Comparison of ENCODE assay signal across 9 mouse cellular contexts in genomic region chr6:136857186-136857872, GRCm38 (mm10). TPM values are rescaled to one million over a fixed set of nuclear protein-coding genes. Genes with fewer than 3 reads are reported as not detected.
DNase-seq lines count a peak whose midpoint lies in the region; ATAC-seq and TF ChIP-seq lines count a peak whose summit lies in the region.
"Had no signal": no experiment of that assay in that cellular context is flagged by ENCODE, and none has a peak within 500 bp of the region (broad histone marks: within the 10 kb centered on the region; RNA-seq: fewer than 3 reads in every experiment).

TSS of gene Art4 (minus strand) at chr6:136857733.

- no peaks in the 10 kb centered on the region for H3K27me3 ChIP-seq in lung, embryonic 14.5 days (ENCODE audit: insufficient read depth, low read length)
- H3K27me3 ChIP-seq in embryonic facial prominence, embryonic 14.5 days (replicated peaks; ENCODE audit: control insufficient read depth, insufficient read depth, low read length) = no peaks in the 10 kb centered on the region
- H3K27me3 ChIP-seq in intestine, embryonic 16.5 days (replicated peaks; ENCODE audit: control insufficient read depth, insufficient read depth, low read length) = no peaks in the 10 kb centered on the region
- no peaks in the 10 kb centered on the region for H3K27me3 ChIP-seq in midbrain, postnatal 0 days (ENCODE audit: insufficient read depth, low read length)
- no peaks in the 10 kb centered on the region for H3K27me3 ChIP-seq in midbrain, embryonic 13.5 days
- H3K27me3 ChIP-seq: Patski had no signal

- H3K27ac ChIP-seq in lung, embryonic 14.5 days (ENCODE audit: low read depth) = peak within 1 kb of the TSS; percentile 96
- peak within 1 kb of the TSS; percentile 11 for H3K27ac ChIP-seq in embryonic facial prominence, embryonic 14.5 days (replicated peaks; ENCODE audit: low read depth, low read length)
- peak within 1 kb of the TSS; percentile 74 for H3K27ac ChIP-seq in intestine, embryonic 16.5 days (ENCODE audit: low read length)
- H3K27ac ChIP-seq in midbrain, postnatal 0 days (ENCODE audit: low read depth, low read length) = no peak within 1 kb of the TSS
- H3K27ac ChIP-seq in midbrain, embryonic 13.5 days = no peak within 1 kb of the TSS

- peak; percentile 41 for ATAC-seq in lung, embryonic 14.5 days (ENCODE audit: insufficient read depth)
- ATAC-seq in embryonic facial prominence, embryonic 14.5 days (ENCODE audit: low read depth) = peak; percentile 23
- peak; percentile 86 for ATAC-seq in intestine, embryonic 16.5 days
- ATAC-seq in midbrain, postnatal 0 days (ENCODE audit: low FRiP score) = no peak
- no peak for ATAC-seq in midbrain, embryonic 13.5 days
- ATAC-seq: Patski had no signal

- H3K4me3 ChIP-seq in lung, embryonic 14.5 days (ENCODE audit: low read depth, low read length) = peak within 1 kb of the TSS; percentile 25
- peak within 1 kb of the TSS; percentile 12; the same call in 1 of the 2 replicates for H3K4me3 ChIP-seq in embryonic facial prominence, embryonic 14.5 days (ENCODE audit: low read depth, low read length)
- peak within 1 kb of the TSS; percentile 4; the same call in 1 of the 2 replicates for H3K4me3 ChIP-seq in intestine, embryonic 16.5 days (ENCODE audit: low read length)
- no peak within 1 kb of the TSS for H3K4me3 ChIP-seq in midbrain, postnatal 0 days (ENCODE audit: low read depth, low read length)
- no peak within 1 kb of the TSS for H3K4me3 ChIP-seq in midbrain, embryonic 13.5 days (replicated peaks)

- no peaks in the 10 kb centered on the region for H3K36me3 ChIP-seq in lung, embryonic 14.5 days (ENCODE audit: insufficient read depth)
- H3K36me3 ChIP-seq in embryonic facial prominence, embryonic 14.5 days (ENCODE audit: control insufficient read depth, insufficient read depth, low read length) = no peaks in the 10 kb centered on the region
- no peaks in the 10 kb centered on the region for H3K36me3 ChIP-seq in intestine, embryonic 16.5 days (ENCODE audit: control insufficient read depth, insufficient read depth, low read length)
- no peaks in the 10 kb centered on the region for H3K36me3 ChIP-seq in midbrain, postnatal 0 days (ENCODE audit: insufficient read depth, low read length)
- no peaks in the 10 kb centered on the region for H3K36me3 ChIP-seq in midbrain, embryonic 13.5 days

- WGBS in lung, embryonic 14.5 days = 15% methylated on average over 18 of the region's 18 CpGs
- WGBS in embryonic facial prominence, embryonic 14.5 days = 52% methylated on average over 18 of the region's 18 CpGs
- 49% methylated on average over 18 of the region's 18 CpGs for WGBS in intestine, embryonic 16.5 days
- 70% methylated on average over 18 of the region's 18 CpGs for WGBS in midbrain, postnatal 0 days
- WGBS in midbrain, embryonic 13.5 days = 83% methylated on average over 18 of the region's 18 CpGs

- DNase-seq in lung, embryonic 14.5 days = peak; percentile 69
- DNase-seq in lung, postnatal 14 days = no peak
- DNase-seq in embryonic facial prominence, embryonic 14.5 days (ENCODE audit: low spot score) = peak; percentile 47
- peak; percentile 30 to 61 for DNase-seq in lung, postnatal 4 days
- DNase-seq in thymus, postnatal 36 days = peak; percentile 70 to 72
- no peak for DNase-seq in midbrain, postnatal 0 days (ENCODE audit: low spot score)

- peak within 1 kb of the TSS; percentile 55 for H3K4me2 ChIP-seq in lung, embryonic 14.5 days
- peak within 1 kb of the TSS; percentile 37 for H3K4me2 ChIP-seq in embryonic facial prominence, embryonic 14.5 days (ENCODE audit: low read depth, low read length)
- H3K4me2 ChIP-seq in intestine, embryonic 16.5 days (ENCODE audit: low read depth, low read length) = peak within 1 kb of the TSS; percentile 15
- H3K4me2 ChIP-seq in midbrain, postnatal 0 days (ENCODE audit: low read depth, low read length, poor library complexity, severe bottlenecking) = no peak within 1 kb of the TSS; the same call in 1 of the 2 replicates
- H3K4me2 ChIP-seq in midbrain, embryonic 13.5 days (replicated peaks) = no peak within 1 kb of the TSS

- TF ChIP-seq CTCF in lung, embryonic 14.5 days (IDR thresholded peaks at IDR 0.05; ENCODE audit: low read depth) = no peak
- no peak for TF ChIP-seq CTCF in midbrain, postnatal 0 days (IDR thresholded peaks at IDR 0.05)

- H3K4me1 ChIP-seq in lung, embryonic 14.5 days (ENCODE audit: insufficient read depth) = peaks cover 25% of the 10 kb centered on the region
- H3K4me1 ChIP-seq in embryonic facial prominence, embryonic 14.5 days (ENCODE audit: control insufficient read depth, insufficient read depth, low read length) = peaks cover 14% of the 10 kb centered on the region
- H3K4me1 ChIP-seq in intestine, embryonic 16.5 days (ENCODE audit: control insufficient read depth, insufficient read depth, low read length) = peaks cover 21% of the 10 kb centered on the region
- no peaks in the 10 kb centered on the region; the same call in 1 of the 2 replicates for H3K4me1 ChIP-seq in midbrain, postnatal 0 days (ENCODE audit: insufficient read depth, low read length)
- 0 out of 2 replicates have a peak, but pooled peaks cover 5% of the 10 kb centered on the region for H3K4me1 ChIP-seq in midbrain, embryonic 13.5 days (replicated peaks)

- H3K9ac ChIP-seq in lung, embryonic 14.5 days = peak within 1 kb of the TSS; percentile 39
- H3K9ac ChIP-seq in embryonic facial prominence, embryonic 14.5 days (ENCODE audit: low read depth, low read length) = no peak within 1 kb of the TSS
- H3K9ac ChIP-seq in intestine, embryonic 16.5 days (ENCODE audit: low read depth, low read length) = peak within 1 kb of the TSS; percentile 55; the same call in 1 of the 2 replicates
- no peak within 1 kb of the TSS; the same call in 1 of the 2 replicates for H3K9ac ChIP-seq in midbrain, postnatal 0 days (replicated peaks; ENCODE audit: low read length, poor library complexity, severe bottlenecking)
- H3K9ac ChIP-seq in midbrain, embryonic 13.5 days (replicated peaks) = no peak within 1 kb of the TSS

- H3K9me3 ChIP-seq in lung, embryonic 14.5 days (ENCODE audit: low read depth, low read length) = no peaks in the 10 kb centered on the region
- no peaks in the 10 kb centered on the region for H3K9me3 ChIP-seq in embryonic facial prominence, embryonic 14.5 days (ENCODE audit: control insufficient read depth, low read length)
- no peaks in the 10 kb centered on the region for H3K9me3 ChIP-seq in intestine, embryonic 16.5 days (ENCODE audit: control insufficient read depth, low read length)
- H3K9me3 ChIP-seq in midbrain, postnatal 0 days (ENCODE audit: low read length) = no peaks in the 10 kb centered on the region
- H3K9me3 ChIP-seq in midbrain, embryonic 13.5 days = no peaks in the 10 kb centered on the region

RNA-seq across cellular contexts. Expression of gene Art4, which starts in this region (rescaled TPM):
- 3.3 and 3.6 TPM in 2 replicates for polyA plus RNA-seq in lung, embryonic 14.5 days (2014; fragmentation: Nextera tagmentation; extraction: Ambion mirVana)
- polyA plus RNA-seq in embryonic facial prominence, embryonic 14.5 days (2014; fragmentation: Nextera tagmentation; extraction: Ambion mirVana) = 1.9 and 2.7 TPM in 2 replicates
- 2.8 and 3.1 TPM in 2 replicates for polyA plus RNA-seq in intestine, embryonic 16.5 days (2015; fragmentation: Nextera tagmentation; extraction: Ambion mirVana)
- total RNA-seq in midbrain, postnatal 0 days (2014; rRNA removed) = 0.11 and 0.33 TPM in 2 replicates
- 0.12 and 0.20 TPM in 2 replicates for polyA plus RNA-seq in midbrain, postnatal 0 days (2015; fragmentation: Nextera tagmentation; extraction: Ambion mirVana)
- 0.08 and 0.16 TPM in 2 replicates for polyA plus RNA-seq in midbrain, embryonic 13.5 days (2015; fragmentation: Nextera tagmentation; extraction: Ambion mirVana)
- polyA plus RNA-seq: Patski had no signal

Comparison
In these comparisons a context has a peak if more than half of its experiments do, and no peak if none do; other contexts are left out.
1. DNase-seq: peak in lung, embryonic 14.5 days (single experiment), embryonic facial prominence, embryonic 14.5 days (single experiment), lung, postnatal 4 days (2 of 2) and thymus, postnatal 36 days (2 of 2); none in lung, postnatal 14 days (single experiment) and midbrain, postnatal 0 days (single experiment).
2. ATAC-seq: peak in lung, embryonic 14.5 days (single experiment), embryonic facial prominence, embryonic 14.5 days (single experiment) and intestine, embryonic 16.5 days (single experiment); none in midbrain, postnatal 0 days (single experiment) and midbrain, embryonic 13.5 days (single experiment).
3. H3K27ac ChIP-seq: peak in lung, embryonic 14.5 days (single experiment), embryonic facial prominence, embryonic 14.5 days (single experiment) and intestine, embryonic 16.5 days (single experiment); none in midbrain, postnatal 0 days (single experiment) and midbrain, embryonic 13.5 days (single experiment).
4. H3K4me2 ChIP-seq: peak in lung, embryonic 14.5 days (single experiment), embryonic facial prominence, embryonic 14.5 days (single experiment) and intestine, embryonic 16.5 days (single experiment); none in midbrain, postnatal 0 days (single experiment) and midbrain, embryonic 13.5 days (single experiment).
5. H3K4me3 ChIP-seq: peak in lung, embryonic 14.5 days (single experiment), embryonic facial prominence, embryonic 14.5 days (single experiment) and intestine, embryonic 16.5 days (single experiment); none in midbrain, postnatal 0 days (single experiment) and midbrain, embryonic 13.5 days (single experiment).
6. H3K9ac ChIP-seq: peak in lung, embryonic 14.5 days (single experiment) and intestine, embryonic 16.5 days (single experiment); none in embryonic facial prominence, embryonic 14.5 days (single experiment), midbrain, postnatal 0 days (single experiment) and midbrain, embryonic 13.5 days (single experiment).